Mouse (Mus musculus): Measurements from ENCODE around the gene Gbe1.

DNA sequence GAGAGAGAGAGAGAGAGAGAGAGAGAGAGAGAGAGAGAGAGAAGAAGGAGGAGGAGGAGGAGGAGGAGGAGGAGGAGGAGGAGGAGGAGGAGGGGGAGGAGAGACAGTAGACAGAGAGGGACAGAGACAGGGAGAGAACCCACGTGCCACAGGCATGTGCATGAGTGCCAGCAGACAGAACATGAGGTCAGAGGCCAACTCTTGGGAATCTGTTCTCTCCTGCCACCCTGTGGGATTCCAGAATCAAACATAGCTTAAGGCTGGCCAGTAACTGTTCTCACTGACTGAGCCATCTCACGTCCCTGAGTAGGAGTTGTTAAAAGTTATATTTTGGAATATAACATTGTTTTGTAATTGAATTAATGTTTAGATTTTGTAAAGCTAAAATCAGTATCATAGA lies 39.3 kb downstream of the Gbe1 start:
- peak; percentile 28 for TF ChIP-seq MAX (IDR thresholded peaks at IDR 0.05; ENCODE audit: low read depth)
- TF ChIP-seq E2F4 (IDR thresholded peaks at IDR 0.05; ENCODE audit: insufficient read depth), result no peak
- peak in 1 of 3 experiments; percentile 6 for TF ChIP-seq MYOG (IDR thresholded peaks at IDR 0.05; ENCODE audit: control insufficient read depth in 1 of 3, insufficient read depth in 1 of 3, insufficient read length in 2 of 3, low read depth in 2 of 3)
- no peak for TF ChIP-seq TCF12 (IDR thresholded peaks at IDR 0.05; ENCODE audit: insufficient read depth, poor library complexity, severe bottlenecking)
- no peak for TF ChIP-seq POLR2A (IDR thresholded peaks at IDR 0.05; ENCODE audit: insufficient read length, low read depth)

All from myocyte (in vitro differentiated cells).